Mouse (Mus musculus) CH12.LX (cell line): ENCODE measurements at regions not wholly inside any gene's neighbourhood (a gene's known extent, or its start where the extent isn't known, plus 50 kb on each side); places are given as distances from the start of the nearest gene placed in this dataset.

Experiments used
- POLR2A ChIP-seq: IDR thresholded peaks from 2 replicates; pipeline ENCODE4 v1.6.1; 2011; ENCODE audit warnings: low read depth, mild to moderate bottlenecking, improper control_type of control experiment, low read length
- POLR2AphosphoS2 ChIP-seq: IDR thresholded peaks from 2 replicates; pipeline ENCODE4 v1.6.1; 2011; ENCODE audit warnings: low read depth, low read length, improper control_type of control experiment

DNA sequence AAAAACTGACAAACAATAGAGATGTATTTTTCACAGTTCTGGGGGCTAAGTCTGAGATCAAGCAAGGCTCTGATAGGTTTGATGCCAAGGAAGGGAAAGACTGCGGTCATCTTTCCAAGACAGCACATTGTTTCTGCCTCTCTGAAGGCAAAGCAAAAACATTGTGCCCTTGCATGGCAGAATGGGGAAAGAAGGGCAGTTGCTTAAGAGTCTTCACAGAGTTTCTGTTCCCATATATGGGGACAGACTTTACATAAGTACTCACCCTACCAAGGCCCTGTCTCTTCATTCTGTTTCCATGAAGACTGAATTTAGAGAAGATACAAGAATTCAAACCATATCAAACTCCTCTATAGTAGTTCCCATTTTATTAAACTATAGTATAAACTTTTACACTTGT is 70.5 kb downstream of the P2ry1 start:
- TF ChIP-seq POLR2AphosphoS2, result no peak
- TF ChIP-seq POLR2A, result no peak
